Mouse (Mus musculus) kidney, postnatal 10 days (tissue): ENCODE measurements around the gene Gm11032.
"Not testable (repeated sequence)": the region's sequence is repeated elsewhere in the genome, so short reads cannot be mapped to it uniquely, and the experiment has no call there.

Experiments
- DNase-seq: peaks from one replicate; pipeline ENCODE4 v3.0.0; 2021; ENCODE audit warnings: mixed read lengths

The Gm11032 gene

GRCm38 (mm10) chr11:4620017-4620485, at the start of gene Gm11032:
Gene Gm11032 (plus strand): TSS chr11:4620067.
- no peak for DNase-seq

GRCm38 (mm10) chr11:4571491-4571901, 48.4 kb upstream of the Gm11032 start:
- no peak for DNase-seq

GRCm38 (mm10) chr11:4576090-4576732, 43.7 kb upstream of the Gm11032 start:
- DNase-seq, result not testable (repeated sequence)

GRCm38 (mm10) chr11:4577079-4577478, 42.8 kb upstream of the Gm11032 start:
- DNase-seq, result no peak

GRCm38 (mm10) chr11:4578682-4579081, 41.2 kb upstream of the Gm11032 start:
- DNase-seq, result peak; percentile 71

- no peak for DNase-seq
These were observed 28.1 kb upstream of the Gm11032 start for GRCm38 (mm10) chr11:4591811-4592210.

GRCm38 (mm10) chr11:4593491-4593848, 26.4 kb upstream of the Gm11032 start:
- no peak for DNase-seq

- DNase-seq, result peak; percentile 66
These were observed 25.8 kb upstream of the Gm11032 start for GRCm38 (mm10) chr11:4593849-4594607.

- peak; percentile 99 for DNase-seq
These were observed 25.0 kb upstream of the Gm11032 start, which contains the start of gene Mtmr3 for GRCm38 (mm10) chr11:4594608-4595500. Gene Mtmr3 (minus strand): TSS chr11:4594863.

- DNase-seq, result no peak
These were observed 21.5 kb upstream of the Gm11032 start for GRCm38 (mm10) chr11:4598411-4598810.

- DNase-seq, result no peak
These were observed 20.0 kb upstream of the Gm11032 start for GRCm38 (mm10) chr11:4599916-4600315.

- DNase-seq, result no peak
These were observed 18.0 kb upstream of the Gm11032 start for GRCm38 (mm10) chr11:4601890-4602289.

- peak; percentile 74 for DNase-seq
These were observed 17.0 kb upstream of the Gm11032 start for GRCm38 (mm10) chr11:4602691-4603441.

- peak; percentile 46 for DNase-seq
These were observed 15.4 kb upstream of the Gm11032 start for GRCm38 (mm10) chr11:4604441-4604840.

GRCm38 (mm10) chr11:4605414-4605813, 14.5 kb upstream of the Gm11032 start:
- peak; percentile 34 for DNase-seq

- DNase-seq, result no peak
These were observed 13.3 kb upstream of the Gm11032 start for GRCm38 (mm10) chr11:4606541-4606940.

- DNase-seq, result no peak
These were observed 8.0 kb upstream of the Gm11032 start for GRCm38 (mm10) chr11:4611904-4612303.

- DNase-seq, result no peak
These were observed 738 bp downstream of the Gm11032 start for GRCm38 (mm10) chr11:4620501-4621108.

- DNase-seq, result no peak
These were observed 2.0 kb downstream of the Gm11032 start for GRCm38 (mm10) chr11:4621866-4622265.

GRCm38 (mm10) chr11:4622442-4622986, 2.6 kb downstream of the Gm11032 start:
- DNase-seq, result no peak

- DNase-seq, result no peak
These were observed 3.1 kb downstream of the Gm11032 start for GRCm38 (mm10) chr11:4622997-4623396.

- DNase-seq, result no peak
These were observed 6.1 kb downstream of the Gm11032 start for GRCm38 (mm10) chr11:4625931-4626330.
